Mouse (Mus musculus) myocyte (in vitro differentiated cells): ENCODE results near the gene Dpp6. TPM values are rescaled to one million over a fixed set of nuclear protein-coding genes. Genes with fewer than 3 reads are reported as not detected.

Experiments
- H3K27me3 ChIP-seq: one replicate; pipeline ENCODE4 v1.6.1; 2011; ENCODE audit not compliant: control insufficient read depth, insufficient read depth, insufficient read length
- H3K36me3 ChIP-seq: one replicate; pipeline ENCODE4 v1.6.1; 2011; ENCODE audit not compliant: control insufficient read depth, insufficient read depth
- H3K4me2 ChIP-seq: one replicate; pipeline ENCODE4 v1.6.1; 2011; ENCODE audit warnings: low read depth, control low read depth
- H3K4me3 ChIP-seq: one replicate; pipeline ENCODE4 v1.5.1; 2011; ENCODE audit warnings: mild to moderate bottlenecking, control low read depth, moderate library complexity
- H3K79me2 ChIP-seq: one replicate; pipeline ENCODE4 v1.6.1; 2011; ENCODE audit not compliant: control insufficient read depth, insufficient read depth
- H3ac ChIP-seq: one replicate; pipeline ENCODE4 v1.6.1; 2011; ENCODE audit not compliant: control insufficient read depth, insufficient read length
- CEBPB ChIP-seq: IDR thresholded peaks from 2 replicates; pipeline ENCODE4 v1.6.1; 2011; ENCODE audit warnings: mild to moderate bottlenecking, moderate library complexity; ENCODE audit not compliant: poor library complexity, insufficient read depth, severe bottlenecking
- E2F4 ChIP-seq: IDR thresholded peaks from one replicate; pipeline ENCODE4 v1.6.1; 2011; ENCODE audit warnings: mild to moderate bottlenecking, control low read depth, moderate library complexity; ENCODE audit not compliant: insufficient read depth
- MAX ChIP-seq: IDR thresholded peaks from one replicate; pipeline ENCODE4 v1.6.1; 2011; ENCODE audit warnings: low read depth, mild to moderate bottlenecking, control low read depth
- MYOD1 ChIP-seq, 3 experiments: IDR thresholded peaks; one replicate each; pipeline ENCODE4 v1.6.1; 2011; ENCODE audit warnings: control low read depth in 2 of 3, low read depth in 2 of 3, mild to moderate bottlenecking in 2 of 3, moderate library complexity in 1 of 3; ENCODE audit not compliant: insufficient read length in 2 of 3, control insufficient read depth in 1 of 3
- MYOG ChIP-seq, 3 experiments: IDR thresholded peaks; one replicate each; pipeline ENCODE4 v1.6.1; 2011; ENCODE audit warnings: control low read depth in 2 of 3, low read depth in 2 of 3, mild to moderate bottlenecking in 2 of 3; ENCODE audit not compliant: insufficient read length in 2 of 3, control insufficient read depth in 1 of 3, insufficient read depth in 1 of 3
- POLR2A ChIP-seq: IDR thresholded peaks from one replicate; pipeline ENCODE4 v1.6.1; 2011; ENCODE audit warnings: low read depth, mild to moderate bottlenecking, control low read depth, moderate library complexity; ENCODE audit not compliant: insufficient read length
- POLR2AphosphoS2 ChIP-seq: IDR thresholded peaks from one replicate; pipeline ENCODE4 v1.6.1; 2011; ENCODE audit warnings: low read depth, control low read depth; ENCODE audit not compliant: insufficient read length
- REST ChIP-seq: IDR thresholded peaks from one replicate; pipeline ENCODE4 v1.6.1; 2011; ENCODE audit warnings: mild to moderate bottlenecking, control low read depth, moderate library complexity; ENCODE audit not compliant: insufficient read depth, insufficient read length
- SRF ChIP-seq: IDR thresholded peaks from one replicate; pipeline ENCODE4 v1.6.1; 2011; ENCODE audit warnings: low read depth; ENCODE audit not compliant: control insufficient read depth, insufficient read length
- TCF12 ChIP-seq: IDR thresholded peaks from one replicate; pipeline ENCODE4 v1.6.1; 2011; ENCODE audit warnings: mild to moderate bottlenecking, control low read depth; ENCODE audit not compliant: poor library complexity, insufficient read depth, severe bottlenecking
- TCF3 ChIP-seq: IDR thresholded peaks from one replicate; pipeline ENCODE4 v1.6.1; 2011; ENCODE audit warnings: low read depth, control low read depth; ENCODE audit not compliant: insufficient read length
- USF1 ChIP-seq: IDR thresholded peaks from one replicate; pipeline ENCODE4 v1.6.1; 2011; ENCODE audit warnings: low read depth, mild to moderate bottlenecking, control low read depth, moderate library complexity
- polyA plus RNA-seq: library from polyadenylated mRNA; unstranded; fragments of >200 nt; fragmentation: generic; extraction: Trizol; gene quantifications from one replicate; pipeline ENCODE4 v1.2.1, GENCODE M21; 2012; ENCODE audit warnings: missing spikeins

The Dpp6 gene
- polyA plus RNA-seq, 1 experiment: 0.06 TPM

DNA sequence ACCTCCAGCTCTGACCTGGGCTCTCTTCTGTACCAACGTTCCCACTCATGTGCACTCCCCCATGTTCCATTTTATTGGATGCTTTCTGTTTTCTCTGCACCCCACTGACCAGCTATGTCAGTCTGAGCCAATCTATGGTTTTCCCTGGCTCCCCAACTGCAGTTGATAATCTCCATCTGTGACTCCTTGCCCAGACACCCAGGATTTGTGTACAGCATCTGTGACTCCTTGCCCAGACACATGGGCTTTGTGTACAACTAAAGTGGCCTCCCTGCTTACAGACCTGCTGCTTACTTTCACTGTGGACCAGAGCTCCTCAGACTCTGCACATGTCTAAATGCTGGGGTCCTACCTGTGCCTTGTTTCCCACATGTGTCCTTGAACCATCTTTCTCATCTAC lies 334.0 kb downstream of the Dpp6 start:
- Histone ChIP-seq H3K27me3 (no peaks in the 10 kb centered on the region), H3K4me3 (no peak overlapping the region)

DNA sequence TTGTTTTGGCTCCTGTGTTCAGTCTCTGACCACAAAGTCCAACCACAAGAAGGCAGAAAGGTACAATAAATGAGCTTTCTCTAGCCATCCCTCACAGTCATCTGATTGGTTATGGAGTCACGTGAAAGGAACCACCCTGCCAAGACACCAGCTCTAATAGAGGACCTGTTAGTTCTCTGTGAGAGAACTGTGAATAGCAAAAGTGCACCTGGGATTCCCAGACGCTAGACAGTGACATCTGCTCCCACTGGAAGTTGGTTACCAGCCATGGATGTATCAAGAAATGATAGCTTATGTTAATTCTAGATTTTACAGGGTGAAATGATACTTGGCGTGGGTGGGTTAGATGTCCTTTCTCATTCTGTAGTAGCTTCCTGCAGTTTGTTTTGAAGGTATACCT lies 338.7 kb downstream of the Dpp6 start:
- H3K79me2 ChIP-seq: no peaks in the 10 kb centered on the region
- no peak overlapping the region for H3K4me2 ChIP-seq
- no peaks in the 10 kb centered on the region for H3K36me3 ChIP-seq
- H3ac ChIP-seq: no peak overlapping the region
- TF ChIP-seq SRF (no peak), REST (no peak), MYOG (IDR thresholded peaks at IDR 0.05; ENCODE audit: control insufficient read depth in 1 of 3, insufficient read depth in 1 of 3, insufficient read length in 2 of 3, low read depth in 2 of 3) (no peak), CEBPB (no peak), POLR2A (no peak), USF1 (no peak), MAX (no peak), E2F4 (no peak), TCF3 (no peak), MYOD1 (IDR thresholded peaks at IDR 0.05; ENCODE audit: control insufficient read depth in 1 of 3, insufficient read length in 2 of 3, low read depth in 2 of 3) (no peak), POLR2AphosphoS2 (no peak), TCF12 (no peak)
- H3K4me3 ChIP-seq: no peak overlapping the region
- H3K27me3 ChIP-seq: no peaks in the 10 kb centered on the region

More for the DNA sequence above, 334.0 kb downstream of the Dpp6 start:
- TF ChIP-seq MAX: no peak
- TF ChIP-seq POLR2AphosphoS2: no peak
- TF ChIP-seq E2F4: no peak
- no peak for TF ChIP-seq MYOD1 (IDR thresholded peaks at IDR 0.05; ENCODE audit: control insufficient read depth in 1 of 3, insufficient read length in 2 of 3, low read depth in 2 of 3)
- TF ChIP-seq USF1: no peak
- TF ChIP-seq REST: no peak
- no peak for TF ChIP-seq TCF3
- no peak for TF ChIP-seq POLR2A
- TF ChIP-seq CEBPB: no peak
- no peak for TF ChIP-seq SRF
- TF ChIP-seq MYOG (IDR thresholded peaks at IDR 0.05; ENCODE audit: control insufficient read depth in 1 of 3, insufficient read depth in 1 of 3, insufficient read length in 2 of 3, low read depth in 2 of 3): no peak
- no peak for TF ChIP-seq TCF12
- Histone ChIP-seq H3ac (no peak overlapping the region), H3K4me2 (no peak overlapping the region), H3K36me3 (no peaks in the 10 kb centered on the region), H3K79me2 (no peaks in the 10 kb centered on the region)

DNA sequence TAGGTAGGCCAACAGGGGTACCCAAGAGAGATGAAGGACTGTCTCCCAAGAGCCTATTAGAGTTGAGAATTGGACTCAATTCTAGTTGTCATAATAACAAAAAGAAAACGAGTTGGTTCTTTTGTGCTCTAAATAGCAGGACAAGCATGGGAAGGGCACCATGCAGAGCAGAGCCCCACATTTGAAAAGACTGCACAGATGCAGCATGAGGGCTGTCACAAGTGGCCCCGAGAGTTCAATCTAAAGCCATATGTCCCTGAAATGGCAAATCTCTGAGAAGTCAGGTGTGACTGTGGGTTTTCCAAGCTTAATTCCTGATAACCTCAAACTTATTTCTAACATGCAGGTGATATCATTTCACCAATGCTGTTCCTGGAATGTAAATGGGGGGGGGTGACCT lies 339.4 kb downstream of the Dpp6 start:
- Histone ChIP-seq H3K4me3 (no peak overlapping the region), H3K36me3 (no peaks in the 10 kb centered on the region), H3K27me3 (no peaks in the 10 kb centered on the region), H3K79me2 (no peaks in the 10 kb centered on the region), H3ac (no peak overlapping the region), H3K4me2 (no peak overlapping the region)
- TF ChIP-seq POLR2A (no peak), E2F4 (no peak), USF1 (no peak), REST (no peak), MAX (no peak), POLR2AphosphoS2 (no peak), MYOD1 (IDR thresholded peaks at IDR 0.05; ENCODE audit: control insufficient read depth in 1 of 3, insufficient read length in 2 of 3, low read depth in 2 of 3) (no peak)

GRCm38 (mm10) chr5:27161122-27161645 lies 344.2 kb downstream of the Dpp6 start:
- H3K4me3 ChIP-seq: no peak overlapping the region
- H3K79me2 ChIP-seq: no peaks in the 10 kb centered on the region
- H3K36me3 ChIP-seq: no peaks in the 10 kb centered on the region
- no peak for TF ChIP-seq TCF12
- no peak for TF ChIP-seq MYOD1 (IDR thresholded peaks at IDR 0.05; ENCODE audit: control insufficient read depth in 1 of 3, insufficient read length in 2 of 3, low read depth in 2 of 3)
- no peak for TF ChIP-seq POLR2AphosphoS2
- TF ChIP-seq TCF3: no peak
- no peak for TF ChIP-seq CEBPB
- no peak for TF ChIP-seq REST
- no peak for TF ChIP-seq MYOG (IDR thresholded peaks at IDR 0.05; ENCODE audit: control insufficient read depth in 1 of 3, insufficient read depth in 1 of 3, insufficient read length in 2 of 3, low read depth in 2 of 3)
- TF ChIP-seq SRF: no peak
- no peak for TF ChIP-seq POLR2A
- TF ChIP-seq USF1: no peak
- TF ChIP-seq E2F4: no peak
- TF ChIP-seq MAX: no peak
- H3K4me2 ChIP-seq: no peak overlapping the region
- no peak overlapping the region for H3ac ChIP-seq
- H3K27me3 ChIP-seq: no peaks in the 10 kb centered on the region

GRCm38 (mm10) chr5:27168550-27168949 lies 351.5 kb downstream of the Dpp6 start:
- Histone ChIP-seq H3K4me2 (no peak overlapping the region), H3K27me3 (no peaks in the 10 kb centered on the region), H3K4me3 (no peak overlapping the region), H3ac (no peak overlapping the region), H3K36me3 (no peaks in the 10 kb centered on the region), H3K79me2 (no peaks in the 10 kb centered on the region)
- no peak for TF ChIP-seq MYOG (IDR thresholded peaks at IDR 0.05; ENCODE audit: control insufficient read depth in 1 of 3, insufficient read depth in 1 of 3, insufficient read length in 2 of 3, low read depth in 2 of 3)
- no peak for TF ChIP-seq POLR2AphosphoS2
- no peak for TF ChIP-seq MYOD1 (IDR thresholded peaks at IDR 0.05; ENCODE audit: control insufficient read depth in 1 of 3, insufficient read length in 2 of 3, low read depth in 2 of 3)
- no peak for TF ChIP-seq CEBPB
- no peak for TF ChIP-seq USF1
- no peak for TF ChIP-seq TCF3
- no peak for TF ChIP-seq MAX
- TF ChIP-seq E2F4: no peak
- no peak for TF ChIP-seq POLR2A
- no peak for TF ChIP-seq SRF
- TF ChIP-seq TCF12: no peak
- no peak for TF ChIP-seq REST
